Mouse (Mus musculus) lung, postnatal 0 days (tissue): Measurements from ENCODE around the gene Kiss1.

Experiments used
- CTCF ChIP-seq: IDR thresholded peaks from 2 replicates; pipeline ENCODE4 v1.5.1; 2016; ENCODE audit warnings: antibody characterized with exemption, mild to moderate bottlenecking
- EP300 ChIP-seq: IDR thresholded peaks from 2 replicates; pipeline ENCODE4 v1.6.1; 2016; ENCODE audit warnings: antibody characterized with exemption, mild to moderate bottlenecking, control low read depth

DNA sequence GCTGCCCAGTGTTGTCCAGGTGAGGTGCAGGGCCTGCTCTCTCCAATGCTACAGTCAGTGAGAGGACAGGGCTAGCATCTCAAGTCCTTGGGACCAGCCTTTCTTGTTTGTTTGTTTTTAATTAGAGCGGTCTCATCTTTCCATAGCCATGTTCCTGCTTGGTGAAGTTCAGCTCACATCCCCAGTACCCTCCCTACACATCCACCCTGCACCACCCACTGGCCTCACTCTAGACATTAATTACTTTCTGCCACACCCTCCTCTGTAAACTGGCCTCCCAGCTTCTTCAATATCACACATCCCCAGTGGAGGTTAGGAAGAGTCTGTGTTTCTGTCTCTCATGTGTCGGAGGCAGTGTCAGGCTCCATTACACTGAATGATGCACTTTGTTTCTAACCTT, 22.7 kb downstream of the Kiss1 start:
- TF ChIP-seq CTCF = no peak
- no peak for TF ChIP-seq EP300
